Mouse (Mus musculus) megakaryocyte-erythroid progenitor cell, adult 5-6 weeks (primary cell): ENCODE data around the gene Mfap3l. TPM values are rescaled to one million over a fixed set of nuclear protein-coding genes. Genes with fewer than 3 reads are reported as not detected.

Experiments
- total RNA-seq, 2 experiments: library from RNA; stranded (forward) in 1 of 2; stranded (reverse) in 1 of 2; fragments of 200-1000, 215-1000 nt in 1 of 2; fragments of >200 nt in 1 of 2; fragmentation: Nextera tagmentation in 1 of 2; gene quantifications; 2 replicates each; pipeline ENCODE4 v1.2.3; 2014 to 2017

The Mfap3l gene
- total RNA-seq, 2 experiments from 2014 or later, result 0.79 TPM; not detected in 1

Other genes with a start within 250 kb of the Mfap3l start
- gene Gm10283, start 129.6 kb upstream of the Mfap3l start, total RNA-seq (2014; fragmentation: Nextera tagmentation), result not detected in 2 replicates
- not detected in 2 replicates for gene Gm10283, start 129.6 kb upstream of the Mfap3l start, total RNA-seq (2017)
- gene Aadat, start 126.9 kb upstream of the Mfap3l start, total RNA-seq (2014; fragmentation: Nextera tagmentation), result not detected in 2 replicates
- not detected in 2 replicates for gene Aadat, start 126.9 kb upstream of the Mfap3l start, total RNA-seq (2017)